Mouse (Mus musculus): ENCODE data around the gene Dapp1. TPM values are rescaled to one million over a fixed set of nuclear protein-coding genes. Genes with fewer than 3 reads are reported as not detected.

Dapp1 gene
- polyA plus RNA-seq, 1 experiment from 2014 or later = 1.0 TPM

- peaks cover 5% of the 10 kb centered on the region; the same call in 1 of the 2 replicates for H3K36me3 ChIP-seq (replicated peaks)
- no peaks in the 10 kb centered on the region for H3K4me1 ChIP-seq
- H3K9ac ChIP-seq = no peak overlapping the region
- H3K9me3 ChIP-seq = no peaks in the 10 kb centered on the region
- no peaks in the 10 kb centered on the region for H3K27me3 ChIP-seq (replicated peaks)
- 84% methylated on average over 4 of the region's 4 CpGs for WGBS
- H3K4me3 ChIP-seq = no peak overlapping the region
- no peak overlapping the region for H3K4me2 ChIP-seq
- no peak for ATAC-seq (replicated peaks)
- no peak overlapping the region for H3K27ac ChIP-seq
These were observed 85.0 kb downstream of the Dapp1 start for GRCm38 (mm10) chr3:137896386-137896785.

- no peaks in the 10 kb centered on the region for H3K4me1 ChIP-seq
These were observed 86.1 kb downstream of the Dapp1 start for GRCm38 (mm10) chr3:137895196-137895595.

GRCm38 (mm10) chr3:137893789-137894188 lies 87.6 kb downstream of the Dapp1 start:
- Histone ChIP-seq H3K9me3 (no peaks in the 10 kb centered on the region), H3K4me2 (no peak overlapping the region), H3K9ac (no peak overlapping the region), H3K4me3 (no peak overlapping the region), H3K36me3 (replicated peaks) (peaks cover 5% of the 10 kb centered on the region; the same call in 1 of the 2 replicates), H3K4me1 (no peaks in the 10 kb centered on the region), H3K27ac (no peak overlapping the region), H3K27me3 (replicated peaks) (no peaks in the 10 kb centered on the region)
- 79% methylated on average over 4 of the region's 4 CpGs for WGBS
- no peak for ATAC-seq (replicated peaks)

More at GRCm38 (mm10) chr3:137895196-137895595, 86.1 kb downstream of the Dapp1 start:
- H3K4me2 ChIP-seq = no peak overlapping the region
- no peak overlapping the region for H3K4me3 ChIP-seq
- no peaks in the 10 kb centered on the region for H3K27me3 ChIP-seq (replicated peaks)
- H3K36me3 ChIP-seq (replicated peaks) = peaks cover 5% of the 10 kb centered on the region; the same call in 1 of the 2 replicates
- H3K27ac ChIP-seq = no peak overlapping the region
- ATAC-seq (replicated peaks) = no peak
- H3K9me3 ChIP-seq = no peaks in the 10 kb centered on the region
- 95% methylated on average over 3 of the region's 3 CpGs for WGBS
- H3K9ac ChIP-seq = no peak overlapping the region

GRCm38 (mm10) chr3:137892118-137892517 lies 89.2 kb downstream of the Dapp1 start:
- 91% methylated on average over 4 of the region's 4 CpGs for WGBS

GRCm38 (mm10) chr3:137891089-137891488 lies 90.3 kb downstream of the Dapp1 start:
- H3K27ac ChIP-seq = no peak overlapping the region
- no peak for ATAC-seq (replicated peaks)
- peaks cover 5% of the 10 kb centered on the region; the same call in 1 of the 2 replicates for H3K36me3 ChIP-seq (replicated peaks)
- no peaks in the 10 kb centered on the region for H3K27me3 ChIP-seq (replicated peaks)
- H3K4me3 ChIP-seq = no peak overlapping the region
- H3K4me1 ChIP-seq = no peaks in the 10 kb centered on the region
- no peaks in the 10 kb centered on the region for H3K9me3 ChIP-seq
- WGBS = 80% methylated on average over 3 of the region's 3 CpGs
- no peak overlapping the region for H3K4me2 ChIP-seq
- H3K9ac ChIP-seq = no peak overlapping the region

More at GRCm38 (mm10) chr3:137892118-137892517, 89.2 kb downstream of the Dapp1 start:
- H3K4me1 ChIP-seq = no peaks in the 10 kb centered on the region
- H3K4me2 ChIP-seq = no peak overlapping the region
- H3K36me3 ChIP-seq (replicated peaks) = peaks cover 5% of the 10 kb centered on the region; the same call in 1 of the 2 replicates
- no peak overlapping the region for H3K4me3 ChIP-seq
- H3K27ac ChIP-seq = no peak overlapping the region
- no peak overlapping the region for H3K9ac ChIP-seq
- H3K9me3 ChIP-seq = no peaks in the 10 kb centered on the region
- no peaks in the 10 kb centered on the region for H3K27me3 ChIP-seq (replicated peaks)
- ATAC-seq (replicated peaks) = no peak

- H3K4me2 ChIP-seq = no peak overlapping the region
- no peak overlapping the region for H3K27ac ChIP-seq
- no peak for ATAC-seq (replicated peaks)
- no peaks in the 10 kb centered on the region for H3K27me3 ChIP-seq (replicated peaks)
- 59% methylated on average over 7 of the region's 7 CpGs for WGBS
- no peaks in the 10 kb centered on the region for H3K9me3 ChIP-seq
- H3K4me1 ChIP-seq = no peaks in the 10 kb centered on the region
- H3K4me3 ChIP-seq = no peak overlapping the region
- no peaks in the 10 kb centered on the region; the same call in 1 of the 2 replicates for H3K36me3 ChIP-seq (replicated peaks)
- H3K9ac ChIP-seq = no peak overlapping the region
These were observed 93.4 kb downstream of the Dapp1 start for GRCm38 (mm10) chr3:137887961-137888360.

- Histone ChIP-seq H3K4me3 (no peak overlapping the region), H3K9ac (no peak overlapping the region), H3K9me3 (no peaks in the 10 kb centered on the region), H3K27me3 (replicated peaks) (no peaks in the 10 kb centered on the region), H3K27ac (no peak overlapping the region), H3K36me3 (replicated peaks) (no peaks in the 10 kb centered on the region), H3K4me1 (no peaks in the 10 kb centered on the region), H3K4me2 (no peak overlapping the region)
- no peak for ATAC-seq (replicated peaks)
- WGBS = 96% methylated on average over 5 of the region's 5 CpGs
These were observed 100.3 kb downstream of the Dapp1 start for GRCm38 (mm10) chr3:137881093-137881492.

Other genes starting within 250 kb of the Dapp1 start
- 694 and 721 TPM in 2 replicates for gene H2afz, start 117.1 kb downstream of the Dapp1 start, polyA plus RNA-seq (2015; fragmentation: Nextera tagmentation; extraction: Ambion mirVana)
- gene Dnajb14, start 113.9 kb downstream of the Dapp1 start, polyA plus RNA-seq (2015; fragmentation: Nextera tagmentation; extraction: Ambion mirVana) = 15.8 and 16.7 TPM in 2 replicates
- 133 and 134 TPM in 2 replicates for gene Lamtor3, start 63.0 kb downstream of the Dapp1 start, polyA plus RNA-seq (2015; fragmentation: Nextera tagmentation; extraction: Ambion mirVana)
- 0.09 and 0.26 TPM in 2 replicates for gene 1110002E22Rik, start 83.5 kb upstream of the Dapp1 start, polyA plus RNA-seq (2015; fragmentation: Nextera tagmentation; extraction: Ambion mirVana)
- gene Gm5105, start 85.8 kb upstream of the Dapp1 start, polyA plus RNA-seq (2015; fragmentation: Nextera tagmentation; extraction: Ambion mirVana) = 0.11 and 0.12 TPM in 2 replicates
- 6.5 and 7.3 TPM in 2 replicates for gene Trmt10a, start 161.9 kb upstream of the Dapp1 start, polyA plus RNA-seq (2015; fragmentation: Nextera tagmentation; extraction: Ambion mirVana)
- gene Mttp, start 163.4 kb upstream of the Dapp1 start, polyA plus RNA-seq (2015; fragmentation: Nextera tagmentation; extraction: Ambion mirVana) = 8.3 and 10.9 TPM in 2 replicates
- not detected in 2 replicates for gene 4930579F01Rik, start 212.3 kb upstream of the Dapp1 start, polyA plus RNA-seq (2015; fragmentation: Nextera tagmentation; extraction: Ambion mirVana)
- gene Adh7, start 236.2 kb upstream of the Dapp1 start, polyA plus RNA-seq (2015; fragmentation: Nextera tagmentation; extraction: Ambion mirVana) = 1.2 and 1.4 TPM in 2 replicates

Data from midbrain, embryonic 15.5 days (tissue).